Mouse (Mus musculus) liver, adult 2 months (tissue): ENCODE measurements around the gene Cfap299.

ENCODE experiments used
- CTCF ChIP-seq: fragments of 200-500 bp; IDR thresholded peaks from 2 replicates; pipeline ENCODE4 v1.5.1; 2011; ENCODE audit warnings: low read depth, low read length, control low read depth
- POLR2A ChIP-seq: fragments of 200-500 bp; IDR thresholded peaks from 2 replicates; pipeline ENCODE4 v1.6.1; 2011; ENCODE audit warnings: low read length, control low read depth; ENCODE audit not compliant: insufficient read depth; ENCODE audit errors: extremely low read depth

GRCm38 (mm10) chr5:98449873-98450272, 120.8 kb downstream of the Cfap299 start:
- no peak for TF ChIP-seq POLR2A
- TF ChIP-seq CTCF: no peak
